Mouse (Mus musculus) limb, embryonic 11.5 days (tissue): Measurements from ENCODE around the gene Gdpd3. TPM values are rescaled to one million over a fixed set of nuclear protein-coding genes. Genes with fewer than 3 reads are reported as not detected.

Source experiments
- ATAC-seq: fragments of 200-750 bp; cut with Nextera tagmentation; 2 replicates; pipeline ENCODE4 v1.8.0; 2017; ENCODE audit warnings: low read depth; ENCODE audit not compliant: insufficient number of reproducible peaks, low FRiP score, low TSS enrichment
- DNase-seq: peaks from one replicate; pipeline ENCODE4 v3.0.0-alpha.2; 2015; ENCODE audit warnings: low spot score
- H3K27ac ChIP-seq: fragments of 300-500 bp; sonication (generic); replicated peaks from 2 replicates; pipeline ENCODE4 v1.5.1; 2014; ENCODE audit warnings: low read depth, mild to moderate bottlenecking, low read length
- H3K27me3 ChIP-seq: fragments of 300-500 bp; sonication (generic); 2 replicates; pipeline ENCODE4 v1.6.1; 2014; ENCODE audit warnings: mild to moderate bottlenecking, low read length, mixed read lengths; ENCODE audit not compliant: control insufficient read depth, insufficient read depth
- H3K36me3 ChIP-seq: fragments of 300-500 bp; sonication (generic); 2 replicates; pipeline ENCODE4 v1.6.1; 2014; ENCODE audit warnings: mild to moderate bottlenecking, low read length, moderate library complexity, mixed read lengths; ENCODE audit not compliant: control insufficient read depth, insufficient read depth
- H3K4me1 ChIP-seq: fragments of 300-500 bp; sonication (generic); 2 replicates; pipeline ENCODE4 v1.6.1; 2014; ENCODE audit warnings: low read length, mixed read lengths; ENCODE audit not compliant: control insufficient read depth, insufficient read depth
- H3K4me2 ChIP-seq: fragments of 300-500 bp; sonication (generic); 2 replicates; pipeline ENCODE4 v1.6.1; 2014; ENCODE audit warnings: low read depth, mild to moderate bottlenecking, moderate library complexity; ENCODE audit not compliant: severe bottlenecking
- H3K4me3 ChIP-seq: fragments of 300-500 bp; sonication (generic); 2 replicates; pipeline ENCODE4 v1.5.1; 2014; ENCODE audit warnings: low read depth, low read length
- H3K9ac ChIP-seq: fragments of 300-500 bp; sonication (generic); 2 replicates; pipeline ENCODE4 v1.6.1; 2014; ENCODE audit warnings: mild to moderate bottlenecking, low read length
- H3K9me3 ChIP-seq: fragments of 300-500 bp; sonication (generic); 2 replicates; pipeline ENCODE4 v1.6.1; 2016; ENCODE audit warnings: low read length; ENCODE audit not compliant: control insufficient read depth
- WGBS: fragments of 180-500 bp; shearing (Covaris S2); extraction: QIAGEN DNeasy Blood & Tissue Kit; methylation state at CpG from one replicate; pipeline ENCODE4 v1.1.7; 2014; 5-methylcytosine and 5-hydroxymethylcytosine counted together
- polyA plus RNA-seq: library from polyadenylated mRNA; unstranded; fragments of >200 nt; fragmentation: Nextera tagmentation; extraction: Ambion mirVana; gene quantifications from 2 replicates; pipeline ENCODE4 v1.2.1, GENCODE M21; 2014

The Gdpd3 gene
- polyA plus RNA-seq, 1 experiment from 2014 or later = 2.4 TPM

GRCm38 (mm10) chr7:126815726-126816222 lies 49.6 kb downstream of the Gdpd3 start:
- DNase-seq (no peak), ATAC-seq (no peak)
- Histone ChIP-seq H3K4me3 (no peak overlapping the region), H3K36me3 (no peaks in the 10 kb centered on the region), H3K4me2 (no peak overlapping the region), H3K9me3 (no peaks in the 10 kb centered on the region), H3K9ac (no peak overlapping the region), H3K27ac (no peak overlapping the region), H3K4me1 (no peaks in the 10 kb centered on the region), H3K27me3 (no peaks in the 10 kb centered on the region)
- 75% methylated on average over 8 of the region's 8 CpGs for WGBS

GRCm38 (mm10) chr7:126816494-126816893 lies 50.4 kb downstream of the Gdpd3 start:
- ATAC-seq (no peak), DNase-seq (no peak)
- Histone ChIP-seq H3K27me3 (no peaks in the 10 kb centered on the region), H3K9ac (no peak overlapping the region), H3K27ac (no peak overlapping the region), H3K36me3 (no peaks in the 10 kb centered on the region), H3K4me2 (no peak overlapping the region), H3K4me3 (no peak overlapping the region), H3K9me3 (no peaks in the 10 kb centered on the region), H3K4me1 (no peaks in the 10 kb centered on the region)
- 88% methylated on average over 8 of the region's 8 CpGs for WGBS

- no peak overlapping the region for H3K4me2 ChIP-seq
- H3K4me1 ChIP-seq = no peaks in the 10 kb centered on the region
- no peak overlapping the region for H3K4me3 ChIP-seq
- ATAC-seq (no peak), DNase-seq (no peak)
- H3K27ac ChIP-seq = no peak overlapping the region
- H3K36me3 ChIP-seq = no peaks in the 10 kb centered on the region
- peaks cover 6% of the 10 kb centered on the region for H3K27me3 ChIP-seq
- WGBS = 91% methylated on average over 7 of the region's 7 CpGs
- H3K9me3 ChIP-seq = no peaks in the 10 kb centered on the region
- no peak overlapping the region for H3K9ac ChIP-seq
These were observed 51.5 kb downstream of the Gdpd3 start for GRCm38 (mm10) chr7:126817595-126817994.

GRCm38 (mm10) chr7:126818818-126819217 lies 52.7 kb downstream of the Gdpd3 start:
- DNase-seq (no peak), ATAC-seq (no peak)
- Histone ChIP-seq H3K9ac (no peak overlapping the region), H3K36me3 (no peaks in the 10 kb centered on the region), H3K27ac (no peak overlapping the region), H3K4me3 (no peak overlapping the region), H3K4me2 (no peak overlapping the region), H3K9me3 (no peaks in the 10 kb centered on the region), H3K27me3 (peaks cover 13% of the 10 kb centered on the region), H3K4me1 (0 out of 2 replicates have a peak, but pooled peaks cover 3% of the 10 kb centered on the region)
- WGBS = 30% methylated on average over 1 of the region's 1 CpGs

GRCm38 (mm10) chr7:126821835-126822511 lies 55.8 kb downstream of the Gdpd3 start:
- Histone ChIP-seq H3K4me1 (0 out of 2 replicates have a peak, but pooled peaks cover 3% of the 10 kb centered on the region), H3K9me3 (no peaks in the 10 kb centered on the region), H3K4me3 (no peak overlapping the region), H3K36me3 (no peaks in the 10 kb centered on the region), H3K27me3 (peaks cover 22% of the 10 kb centered on the region), H3K27ac (no peak overlapping the region), H3K4me2 (no peak overlapping the region), H3K9ac (no peak overlapping the region)
- DNase-seq (peak; percentile 89), ATAC-seq (no peak)
- 20% methylated on average over 7 of the region's 7 CpGs for WGBS

- 10% methylated on average over 9 of the region's 9 CpGs for WGBS
- no peak overlapping the region; the same call in 1 of the 2 replicates for H3K4me2 ChIP-seq
- H3K4me1 ChIP-seq = 0 out of 2 replicates have a peak, but pooled peaks cover 3% of the 10 kb centered on the region
- H3K9me3 ChIP-seq = no peaks in the 10 kb centered on the region
- peaks cover 22% of the 10 kb centered on the region for H3K27me3 ChIP-seq
- no peak overlapping the region for H3K27ac ChIP-seq
- H3K4me3 ChIP-seq = no peak overlapping the region
- no peak for DNase-seq
- ATAC-seq = no peak
- H3K36me3 ChIP-seq = no peaks in the 10 kb centered on the region
- no peak overlapping the region for H3K9ac ChIP-seq
These were observed 56.6 kb downstream of the Gdpd3 start for GRCm38 (mm10) chr7:126822741-126823140.

- no peak overlapping the region for H3K27ac ChIP-seq
- H3K9ac ChIP-seq = no peak overlapping the region
- 0% methylated on average over 10 of the region's 19 CpGs for WGBS
- ATAC-seq = no peak
- no peak overlapping the region for H3K4me3 ChIP-seq
- no peak for DNase-seq
- H3K27me3 ChIP-seq = peaks cover 22% of the 10 kb centered on the region
- no peaks in the 10 kb centered on the region for H3K36me3 ChIP-seq
- 0 out of 2 replicates have a peak, but pooled peaks cover 3% of the 10 kb centered on the region for H3K4me1 ChIP-seq
- H3K9me3 ChIP-seq = no peaks in the 10 kb centered on the region
- peak overlapping the region; percentile 30 for H3K4me2 ChIP-seq
These were observed 57.1 kb downstream of the Gdpd3 start for GRCm38 (mm10) chr7:126823202-126823711.

- no peak for ATAC-seq
These were observed 57.8 kb downstream of the Gdpd3 start for GRCm38 (mm10) chr7:126823940-126824339.

More at GRCm38 (mm10) chr7:126823940-126824339, 57.8 kb downstream of the Gdpd3 start:
- no peak overlapping the region for H3K27ac ChIP-seq
- no peaks in the 10 kb centered on the region for H3K36me3 ChIP-seq
- DNase-seq = no peak
- H3K4me2 ChIP-seq = no peak overlapping the region
- H3K9me3 ChIP-seq = no peaks in the 10 kb centered on the region
- no peak overlapping the region for H3K4me3 ChIP-seq
- 11% methylated on average over 10 of the region's 10 CpGs for WGBS
- 0 out of 2 replicates have a peak, but pooled peaks cover 3% of the 10 kb centered on the region for H3K4me1 ChIP-seq
- peaks cover 22% of the 10 kb centered on the region for H3K27me3 ChIP-seq
- no peak overlapping the region for H3K9ac ChIP-seq
